Mouse (Mus musculus): Measurements from ENCODE around the gene Cyp2b19.
"Not testable (repeated sequence)": the region's sequence is repeated elsewhere in the genome, so short reads cannot be mapped to it uniquely, and the experiment has no call there.

The Cyp2b19 gene

GRCm38 (mm10) chr7:26756842-26757241 is at the start of gene Cyp2b19:
TSS of gene Cyp2b19 (plus strand) at chr7:26757142.
- DNase-seq (ENCODE audit: low spot score): no peak

GRCm38 (mm10) chr7:26711061-26711460 is 45.9 kb upstream of the Cyp2b19 start:
- no peak for DNase-seq (ENCODE audit: low spot score)

GRCm38 (mm10) chr7:26738940-26739339 is 18.0 kb upstream of the Cyp2b19 start:
- DNase-seq (ENCODE audit: low spot score): no peak

- no peak for DNase-seq (ENCODE audit: low spot score)
Observed at GRCm38 (mm10) chr7:26743948-26744347, 13.0 kb upstream of the Cyp2b19 start.

GRCm38 (mm10) chr7:26745486-26745885 is 11.5 kb upstream of the Cyp2b19 start:
- no peak for DNase-seq (ENCODE audit: low spot score)

GRCm38 (mm10) chr7:26767084-26767483 is 10.1 kb downstream of the Cyp2b19 start:
- no peak for DNase-seq (ENCODE audit: low spot score)

- no peak for DNase-seq (ENCODE audit: low spot score)
Observed at GRCm38 (mm10) chr7:26769881-26770470, 13.0 kb downstream of the Cyp2b19 start.

- DNase-seq (ENCODE audit: low spot score): no peak
Observed at GRCm38 (mm10) chr7:26772866-26773586, 16.1 kb downstream of the Cyp2b19 start.

- no peak for DNase-seq (ENCODE audit: low spot score)
Observed at GRCm38 (mm10) chr7:26775866-26776265, 18.9 kb downstream of the Cyp2b19 start.

GRCm38 (mm10) chr7:26777806-26778205 is 20.9 kb downstream of the Cyp2b19 start:
- no peak for DNase-seq (ENCODE audit: low spot score)

- no peak for DNase-seq (ENCODE audit: low spot score)
Observed at GRCm38 (mm10) chr7:26778474-26778873, 21.5 kb downstream of the Cyp2b19 start.

GRCm38 (mm10) chr7:26779799-26780416 is 23.0 kb downstream of the Cyp2b19 start:
- no peak for DNase-seq (ENCODE audit: low spot score)

GRCm38 (mm10) chr7:26780510-26780909 is 23.6 kb downstream of the Cyp2b19 start:
- no peak for DNase-seq (ENCODE audit: low spot score)

GRCm38 (mm10) chr7:26780998-26781766 is 24.2 kb downstream of the Cyp2b19 start:
- no peak for DNase-seq (ENCODE audit: low spot score)

GRCm38 (mm10) chr7:26781767-26782131 is 24.8 kb downstream of the Cyp2b19 start:
- DNase-seq (ENCODE audit: low spot score): no peak

- DNase-seq (ENCODE audit: low spot score): no peak
Observed at GRCm38 (mm10) chr7:26783163-26783562, 26.2 kb downstream of the Cyp2b19 start.

- not testable (repeated sequence) for DNase-seq (ENCODE audit: low spot score)
Observed at GRCm38 (mm10) chr7:26786013-26786412, 29.1 kb downstream of the Cyp2b19 start.

- DNase-seq (ENCODE audit: low spot score): no peak
Observed at GRCm38 (mm10) chr7:26789984-26790383, 33.0 kb downstream of the Cyp2b19 start.

- DNase-seq (ENCODE audit: low spot score): no peak
Observed at GRCm38 (mm10) chr7:26800104-26800503, 43.2 kb downstream of the Cyp2b19 start.

- no peak for DNase-seq (ENCODE audit: low spot score)
Observed at GRCm38 (mm10) chr7:26800996-26801395, 44.1 kb downstream of the Cyp2b19 start.

- no peak for DNase-seq (ENCODE audit: low spot score)
Observed at GRCm38 (mm10) chr7:26808592-26808991, 51.6 kb downstream of the Cyp2b19 start, which contains the start of gene Cyp2g1. TSS of gene Cyp2g1 (plus strand) at chr7:26808892.

Data from spleen, adult 12 weeks (tissue).